Mouse (Mus musculus) CH12.LX (cell line): ENCODE measurements at regions not wholly inside any gene's neighbourhood (a gene's known extent, or its start where the extent isn't known, plus 50 kb on each side); places are given as distances from the start of the nearest gene placed in this dataset.

Experiments used
- IRF4 ChIP-seq: IDR thresholded peaks from 2 replicates; pipeline ENCODE4 v1.6.1; 2014; ENCODE audit warnings: low read depth, mild to moderate bottlenecking, inconsistent platforms, low read length, improper control_type of control experiment
- MXI1 ChIP-seq: IDR thresholded peaks from 2 replicates; pipeline ENCODE4 v1.6.1; 2011; ENCODE audit warnings: mild to moderate bottlenecking, low read depth, low read length, improper control_type of control experiment

- TF ChIP-seq MXI1 (no peak), IRF4 (no peak)
These were observed 76.0 kb upstream of the Mki67 start for GRCm38 (mm10) chr7:135791953-135792690.
